Comparison of ENCODE assay signal across 18 mouse cellular contexts in genomic region chr17:34087386-34087785, GRCm38 (mm10). TPM values are rescaled to one million over a fixed set of nuclear protein-coding genes. Genes with fewer than 3 reads are reported as not detected.
A peak's percentile ranks its signal among the peaks of the same experiment; 100 is the strongest.
DNase-seq lines count a peak whose midpoint lies in the region.
"Had no signal": no experiment of that assay in that cellular context is flagged by ENCODE, and none has a peak within 500 bp of the region (broad histone marks: within the 10 kb centered on the region; RNA-seq: fewer than 3 reads in every experiment).

No protein-coding gene starts in this region.

- DNase-seq in 416B (ENCODE audit: low read depth) (peak; percentile 34), ES-CJ7 (ENCODE audit: low read depth, low spot score) (peak; percentile 59), MEL-GATA-1-ER (ENCODE audit: extremely low read depth, low read depth) (peak; percentile 41), ZHBTc4 (ENCODE audit: low read depth, low spot score) (peak; percentile 64), liver (no peak)
- no peak for DNase-seq in left cerebral cortex, adult 18-20 months (ENCODE audit: low spot score in 2 of 2)
- DNase-seq in adrenal gland, adult (ENCODE audit: inconsistent age in 2 of 2, low spot score in 1 of 2) = no peak
- no peak for DNase-seq in heart, postnatal 4 days
- DNase-seq: adrenal gland, adult 8-10 months; adrenal gland, postnatal 14 days; adrenal gland, postnatal 36 days; B cell, adult 2 months; cerebellum, adult 11-12 months; cerebellum, adult 2 months; cerebellum, adult 9-10 months; cerebellum, postnatal 10 days; cerebellum, postnatal 25 days; forebrain, postnatal 0 days had no signal

RNA-seq across cellular contexts. Expression of gene H2-Oa, which starts 4.8 kb away (rescaled TPM):
- not detected for total RNA-seq in left cerebral cortex, adult 18-20 months (2021)
- not detected for total RNA-seq in heart, postnatal 4 days (2021)
- total RNA-seq: adrenal gland, postnatal 36 days; forebrain, postnatal 0 days had no signal

RNA-seq across cellular contexts. Expression of gene H2-DMa, which starts 32.0 kb away (rescaled TPM):
- total RNA-seq in left cerebral cortex, adult 18-20 months (2021) = 10 to 100 TPM; 22.3 to 26.5 TPM
- total RNA-seq in heart, postnatal 4 days (2021) = 1 to 10 TPM; 5.6 to 6.0 TPM

RNA-seq across cellular contexts. Expression of gene Brd2, which starts 35.0 kb away (rescaled TPM):
- 100 to 1,000 TPM; 177 to 179 TPM for total RNA-seq in left cerebral cortex, adult 18-20 months (2021)
- 100 to 1,000 TPM; 125 to 128 TPM for total RNA-seq in heart, postnatal 4 days (2021)

RNA-seq across cellular contexts. Expression of gene Col11a2, which starts 48.1 kb away (rescaled TPM):
- 10 to 100 TPM; 14.5 to 14.6 TPM for total RNA-seq in left cerebral cortex, adult 18-20 months (2021)
- 1 to 10 TPM; 1.4 to 2.2 TPM for total RNA-seq in heart, postnatal 4 days (2021)

RNA-seq across cellular contexts. Expression of gene H2-DMb2, which starts 55.7 kb away (rescaled TPM):
- 1 to 10 TPM; 1.2 to 1.8 TPM for total RNA-seq in left cerebral cortex, adult 18-20 months (2021)
- under 1 TPM; 0.55 to 0.72 TPM for total RNA-seq in heart, postnatal 4 days (2021)

Comparison
In these comparisons a context has a peak if more than half of its experiments do, and no peak if none do; other contexts are left out.
1. DNase-seq: peak in 416B (single experiment), ES-CJ7 (single experiment), MEL-GATA-1-ER (single experiment) and ZHBTc4 (single experiment); none in left cerebral cortex, adult 18-20 months (0 of 2), adrenal gland, adult (0 of 2), liver (single experiment) and heart, postnatal 4 days (single experiment).